In the genomic region with DNA sequence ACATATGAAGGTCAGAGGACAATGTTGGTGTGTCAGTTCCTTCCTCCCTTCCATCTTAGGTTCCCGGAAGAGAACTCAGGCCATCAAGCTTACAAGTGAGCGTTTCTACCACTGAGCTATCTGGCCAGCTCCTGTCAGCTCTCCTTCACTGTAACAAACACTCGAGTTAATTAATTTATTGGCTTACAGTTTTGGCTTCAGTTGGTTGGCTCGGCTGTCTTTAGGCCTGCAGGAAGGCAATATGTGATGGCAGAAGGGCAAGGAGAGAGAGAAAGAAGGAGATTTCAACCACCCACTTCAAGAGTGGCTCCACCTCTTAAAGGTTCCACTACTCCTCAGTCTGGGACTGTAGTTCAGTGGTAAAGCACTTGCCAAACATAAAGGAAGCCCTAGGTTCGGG, we compare ENCODE assay signal across 12 mouse cellular contexts.
"Had no signal": no experiment of that assay in that cellular context is flagged by ENCODE, and none has a peak within 500 bp of the region (broad histone marks: within the 10 kb centered on the region; RNA-seq: fewer than 3 reads in every experiment).

No protein-coding gene starts in this region.

- ATAC-seq: midbrain, embryonic 15.5 days had no signal

- H3K36me3 ChIP-seq: liver, embryonic 13.5 days; midbrain, embryonic 12.5 days; midbrain, embryonic 15.5 days had no signal

- H3K4me2 ChIP-seq: liver, embryonic 13.5 days; midbrain, embryonic 12.5 days; midbrain, embryonic 15.5 days had no signal

- DNase-seq: kidney, adult 9 months; kidney, postnatal 14 days; kidney, postnatal 4 days; liver, embryonic 13.5 days; lung, adult 2 months; lung, postnatal 14 days; lung, postnatal 4 days; thymus, adult 18-20 months; thymus, postnatal 36 days had no signal

- H3K27ac ChIP-seq: liver, embryonic 13.5 days; midbrain, embryonic 12.5 days; midbrain, embryonic 15.5 days had no signal

- H3K4me3 ChIP-seq: liver, embryonic 13.5 days; midbrain, embryonic 12.5 days; midbrain, embryonic 15.5 days; myocyte had no signal

- H3K9me3 ChIP-seq: liver, embryonic 13.5 days; midbrain, embryonic 12.5 days; midbrain, embryonic 15.5 days had no signal

- H3K27me3 ChIP-seq: liver, embryonic 13.5 days; midbrain, embryonic 12.5 days; midbrain, embryonic 15.5 days had no signal

- H3K9ac ChIP-seq: liver, embryonic 13.5 days; midbrain, embryonic 12.5 days; midbrain, embryonic 15.5 days had no signal
